Mouse (Mus musculus): ENCODE measurements around the gene Gm20388. TPM values are rescaled to one million over a fixed set of nuclear protein-coding genes. Genes with fewer than 3 reads are reported as not detected.

Gm20388 gene
- total and polyA plus RNA-seq, 2 experiments from 2014 or later, result 51.3 TPM; not detected in 1

- no peaks in the 10 kb centered on the region for H3K4me1 ChIP-seq (ENCODE audit: insufficient read depth)
- H3K36me3 ChIP-seq (ENCODE audit: insufficient read depth), result peaks cover 82% of the 10 kb centered on the region
- no peaks in the 10 kb centered on the region for H3K27me3 ChIP-seq (ENCODE audit: insufficient read depth, low read length)
- no peaks in the 10 kb centered on the region for H3K9me3 ChIP-seq (ENCODE audit: low read length)
- DNase-seq (no peak), ATAC-seq (no peak)
- no peak overlapping the region for H3K9ac ChIP-seq
- H3K4me3 ChIP-seq (ENCODE audit: low read depth, low read length), result no peak overlapping the region
- H3K27ac ChIP-seq (ENCODE audit: low read depth, low read length), result no peak overlapping the region
- 87% methylated on average over 4 of the region's 4 CpGs for WGBS
- peak; percentile 42 for TF ChIP-seq CTCF (IDR thresholded peaks at IDR 0.05; ENCODE audit: low read depth)
- H3K4me2 ChIP-seq (ENCODE audit: low read depth), result no peak overlapping the region
Observed at GRCm38 (mm10) chr8:123497699-123498098, 3587.1 kb downstream of the Gm20388 start.

- DNase-seq (peak; percentile 45), ATAC-seq (peak; percentile 50; the same call in 1 of the 2 replicates)
- Histone ChIP-seq H3K36me3 (ENCODE audit: insufficient read depth) (peaks cover 82% of the 10 kb centered on the region), H3K9me3 (ENCODE audit: low read length) (no peaks in the 10 kb centered on the region), H3K4me2 (ENCODE audit: low read depth) (no peak overlapping the region), H3K27ac (ENCODE audit: low read depth, low read length) (no peak overlapping the region), H3K4me1 (ENCODE audit: insufficient read depth) (no peaks in the 10 kb centered on the region), H3K9ac (no peak overlapping the region), H3K27me3 (ENCODE audit: insufficient read depth, low read length) (no peaks in the 10 kb centered on the region), H3K4me3 (ENCODE audit: low read depth, low read length) (no peak overlapping the region)
- 77% methylated on average over 11 of the region's 11 CpGs for WGBS
- TF ChIP-seq CTCF (IDR thresholded peaks at IDR 0.05; ENCODE audit: low read depth), result no peak
Observed at GRCm38 (mm10) chr8:123498963-123499362, 3588.3 kb downstream of the Gm20388 start.

- peaks cover 82% of the 10 kb centered on the region for H3K36me3 ChIP-seq (ENCODE audit: insufficient read depth)
- no peaks in the 10 kb centered on the region for H3K4me1 ChIP-seq (ENCODE audit: insufficient read depth)
- H3K9ac ChIP-seq, result no peak overlapping the region
- ATAC-seq (no peak), DNase-seq (no peak)
- WGBS, result 92% methylated on average over 11 of the region's 11 CpGs
- H3K27ac ChIP-seq (ENCODE audit: low read depth, low read length), result no peak overlapping the region
- no peaks in the 10 kb centered on the region for H3K9me3 ChIP-seq (ENCODE audit: low read length)
- no peak overlapping the region for H3K4me3 ChIP-seq (ENCODE audit: low read depth, low read length)
- no peak for TF ChIP-seq CTCF (IDR thresholded peaks at IDR 0.05; ENCODE audit: low read depth)
- H3K27me3 ChIP-seq (ENCODE audit: insufficient read depth, low read length), result no peaks in the 10 kb centered on the region
- H3K4me2 ChIP-seq (ENCODE audit: low read depth), result no peak overlapping the region
Observed at GRCm38 (mm10) chr8:123499556-123499955, 3588.9 kb downstream of the Gm20388 start.

GRCm38 (mm10) chr8:123502192-123502591 is 3591.6 kb downstream of the Gm20388 start:
- H3K4me2 ChIP-seq (ENCODE audit: low read depth), result no peak overlapping the region
- peaks cover 83% of the 10 kb centered on the region for H3K36me3 ChIP-seq (ENCODE audit: insufficient read depth)
- WGBS, result 91% methylated on average over 5 of the region's 5 CpGs
- no peak for DNase-seq
- H3K9me3 ChIP-seq (ENCODE audit: low read length), result no peaks in the 10 kb centered on the region
- TF ChIP-seq CTCF (IDR thresholded peaks at IDR 0.05; ENCODE audit: low read depth), result no peak
- no peak overlapping the region for H3K27ac ChIP-seq (ENCODE audit: low read depth, low read length)
- H3K27me3 ChIP-seq (ENCODE audit: insufficient read depth, low read length), result no peaks in the 10 kb centered on the region
- no peak overlapping the region for H3K4me3 ChIP-seq (ENCODE audit: low read depth, low read length)
- H3K4me1 ChIP-seq (ENCODE audit: insufficient read depth), result no peaks in the 10 kb centered on the region
- H3K9ac ChIP-seq, result no peak overlapping the region
- no peak for ATAC-seq

GRCm38 (mm10) chr8:123503801-123504467 is 3593.3 kb downstream of the Gm20388 start:
- no peaks in the 10 kb centered on the region for H3K9me3 ChIP-seq (ENCODE audit: low read length)
- ATAC-seq (no peak), DNase-seq (no peak)
- H3K36me3 ChIP-seq (ENCODE audit: insufficient read depth), result peaks cover 93% of the 10 kb centered on the region
- H3K27me3 ChIP-seq (ENCODE audit: insufficient read depth, low read length), result no peaks in the 10 kb centered on the region
- H3K9ac ChIP-seq, result no peak overlapping the region
- TF ChIP-seq CTCF (IDR thresholded peaks at IDR 0.05; ENCODE audit: low read depth), result peak; percentile 53
- H3K4me3 ChIP-seq (ENCODE audit: low read depth, low read length), result no peak overlapping the region
- H3K27ac ChIP-seq (ENCODE audit: low read depth, low read length), result no peak overlapping the region
- WGBS, result 99% methylated on average over 6 of the region's 6 CpGs
- no peak overlapping the region for H3K4me2 ChIP-seq (ENCODE audit: low read depth)
- H3K4me1 ChIP-seq (ENCODE audit: insufficient read depth), result no peaks in the 10 kb centered on the region

- H3K27me3 ChIP-seq (ENCODE audit: insufficient read depth, low read length), result no peaks in the 10 kb centered on the region
- H3K36me3 ChIP-seq (ENCODE audit: insufficient read depth), result peaks cover 98% of the 10 kb centered on the region
- H3K4me2 ChIP-seq (ENCODE audit: low read depth), result no peak overlapping the region
- WGBS, result 88% methylated on average over 9 of the region's 9 CpGs
- H3K27ac ChIP-seq (ENCODE audit: low read depth, low read length), result peak overlapping the region; percentile 29; the same call in 1 of the 2 replicates
- H3K4me1 ChIP-seq (ENCODE audit: insufficient read depth), result no peaks in the 10 kb centered on the region
- no peak for DNase-seq
- no peak overlapping the region for H3K9ac ChIP-seq
- no peak overlapping the region for H3K4me3 ChIP-seq (ENCODE audit: low read depth, low read length)
- TF ChIP-seq CTCF (IDR thresholded peaks at IDR 0.05; ENCODE audit: low read depth), result no peak
- no peak for ATAC-seq
- no peaks in the 10 kb centered on the region for H3K9me3 ChIP-seq (ENCODE audit: low read length)
Observed at GRCm38 (mm10) chr8:123504591-123505195, 3594.1 kb downstream of the Gm20388 start.

- 73% methylated on average over 4 of the region's 4 CpGs for WGBS
- DNase-seq, result no peak
- no peaks in the 10 kb centered on the region for H3K9me3 ChIP-seq (ENCODE audit: low read length)
- no peak overlapping the region for H3K4me2 ChIP-seq (ENCODE audit: low read depth)
- no peak for TF ChIP-seq CTCF (IDR thresholded peaks at IDR 0.05; ENCODE audit: low read depth)
- peaks cover 93% of the 10 kb centered on the region for H3K36me3 ChIP-seq (ENCODE audit: insufficient read depth)
- no peaks in the 10 kb centered on the region for H3K4me1 ChIP-seq (ENCODE audit: insufficient read depth)
- H3K27ac ChIP-seq (ENCODE audit: low read depth, low read length), result no peak overlapping the region
- peak; percentile 19; the same call in 1 of the 2 replicates for ATAC-seq
- no peak overlapping the region for H3K9ac ChIP-seq
- no peak overlapping the region for H3K4me3 ChIP-seq (ENCODE audit: low read depth, low read length)
- no peaks in the 10 kb centered on the region for H3K27me3 ChIP-seq (ENCODE audit: insufficient read depth, low read length)
Observed at GRCm38 (mm10) chr8:123505267-123505666, 3594.6 kb downstream of the Gm20388 start.

All from forebrain, postnatal 0 days (tissue).